ENCODE assay signal across 13 mouse cellular contexts in the genomic region with DNA sequence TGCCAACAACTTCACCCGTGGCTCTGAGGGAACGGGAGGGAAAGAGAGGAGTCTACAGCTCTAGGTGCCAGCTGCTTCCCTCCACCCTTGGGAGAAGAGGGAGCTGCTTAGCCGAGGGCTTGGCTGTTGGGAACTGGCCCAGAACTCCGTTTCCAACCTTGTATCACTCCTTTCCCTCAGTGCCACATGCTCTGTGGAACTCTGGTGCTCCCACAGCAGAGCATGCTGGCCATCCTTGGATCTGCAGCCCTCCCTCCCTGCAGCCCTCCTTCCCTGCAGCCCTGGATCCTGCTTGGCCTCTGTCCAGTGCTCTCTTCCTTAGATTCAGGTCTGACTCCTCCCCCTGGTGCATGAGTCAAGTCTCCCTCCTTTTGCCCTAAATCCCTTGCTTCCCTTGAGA.
A peak's percentile ranks its signal among the peaks of the same experiment; 100 is the strongest.
DNase-seq lines count a peak whose midpoint lies in the region; ATAC-seq lines count a peak whose summit lies in the region.
"Had no signal": no experiment of that assay in that cellular context is flagged by ENCODE, and none has a peak within 500 bp of the region (broad histone marks: within the 10 kb centered on the region; RNA-seq: fewer than 3 reads in every experiment).

No protein-coding gene starts in this region.

- H3K9ac ChIP-seq in embryonic facial prominence, embryonic 14.5 days (ENCODE audit: low read depth, low read length) = no peak overlapping the region
- H3K9ac ChIP-seq in forebrain, embryonic 15.5 days (replicated peaks) = no peak overlapping the region
- H3K9ac ChIP-seq: heart, embryonic 12.5 days; limb, embryonic 13.5 days; neural tube, embryonic 12.5 days had no signal

- ATAC-seq in embryonic facial prominence, embryonic 14.5 days (ENCODE audit: low read depth) = peak; percentile 44; the same call in 1 of the 2 replicates
- no peak for ATAC-seq in forebrain, embryonic 15.5 days (replicated peaks)

- H3K4me1 ChIP-seq in embryonic facial prominence, embryonic 14.5 days (ENCODE audit: control insufficient read depth, insufficient read depth, low read length) = no peaks in the 10 kb centered on the region
- H3K4me1 ChIP-seq in embryonic facial prominence, embryonic 10.5 days = peaks cover 4% of the 10 kb centered on the region; the same call in 1 of the 2 replicates
- 0 out of 2 replicates have a peak, but pooled peaks cover 2% of the 10 kb centered on the region for H3K4me1 ChIP-seq in forebrain, embryonic 15.5 days
- H3K4me1 ChIP-seq: megakaryocyte, embryonic 14.5 days; neural tube, embryonic 12.5 days had no signal

- 80% methylated on average over 4 of the region's 4 CpGs for WGBS in embryonic facial prominence, embryonic 14.5 days
- WGBS in embryonic facial prominence, embryonic 10.5 days = 77% methylated on average over 4 of the region's 4 CpGs
- WGBS in forebrain, embryonic 15.5 days = 70% methylated on average over 4 of the region's 4 CpGs

- H3K9me3 ChIP-seq in embryonic facial prominence, embryonic 14.5 days (ENCODE audit: control insufficient read depth, low read length) = no peaks in the 10 kb centered on the region
- H3K9me3 ChIP-seq in embryonic facial prominence, embryonic 10.5 days = no peaks in the 10 kb centered on the region
- no peaks in the 10 kb centered on the region for H3K9me3 ChIP-seq in forebrain, embryonic 15.5 days
- H3K9me3 ChIP-seq: heart, embryonic 12.5 days; limb, embryonic 13.5 days; megakaryocyte, embryonic 14.5 days; neural tube, embryonic 12.5 days had no signal

- H3K4me2 ChIP-seq in embryonic facial prominence, embryonic 14.5 days (ENCODE audit: low read depth, low read length) = no peak overlapping the region
- H3K4me2 ChIP-seq in forebrain, embryonic 15.5 days (replicated peaks) = no peak overlapping the region
- H3K4me2 ChIP-seq: heart, embryonic 12.5 days; limb, embryonic 13.5 days; neural tube, embryonic 12.5 days had no signal

- no peaks in the 10 kb centered on the region for H3K27me3 ChIP-seq in embryonic facial prominence, embryonic 14.5 days (replicated peaks; ENCODE audit: control insufficient read depth, insufficient read depth, low read length)
- H3K27me3 ChIP-seq in embryonic facial prominence, embryonic 10.5 days (replicated peaks; ENCODE audit: low read depth, poor library complexity, severe bottlenecking) = no peaks in the 10 kb centered on the region
- H3K27me3 ChIP-seq in forebrain, embryonic 15.5 days = no peaks in the 10 kb centered on the region
- H3K27me3 ChIP-seq: heart, embryonic 12.5 days; limb, embryonic 13.5 days; neural tube, embryonic 12.5 days had no signal

- H3K36me3 ChIP-seq in embryonic facial prominence, embryonic 14.5 days (ENCODE audit: control insufficient read depth, insufficient read depth, low read length) = no peaks in the 10 kb centered on the region
- no peaks in the 10 kb centered on the region for H3K36me3 ChIP-seq in embryonic facial prominence, embryonic 10.5 days (replicated peaks)
- no peaks in the 10 kb centered on the region for H3K36me3 ChIP-seq in forebrain, embryonic 15.5 days
- H3K36me3 ChIP-seq: heart, embryonic 12.5 days; limb, embryonic 13.5 days; neural tube, embryonic 12.5 days had no signal

- DNase-seq in embryonic facial prominence, embryonic 14.5 days (ENCODE audit: low spot score) = peak; percentile 30
- DNase-seq in embryonic facial prominence, embryonic 10.5 days (ENCODE audit: low spot score) = no peak
- DNase-seq in kidney, postnatal 4 days = peak; percentile 17 to 35
- DNase-seq in kidney, adult 8-10 months = no peak
- peak; percentile 45 for DNase-seq in adrenal gland, postnatal 10 days
- peak; percentile 68 to 76 for DNase-seq in cerebellum, postnatal 25 days
- no peak for DNase-seq in spleen, postnatal 36 days (ENCODE audit: low spot score in 2 of 2)
- DNase-seq: B cell, adult 2 months had no signal

- H3K4me3 ChIP-seq in embryonic facial prominence, embryonic 14.5 days (ENCODE audit: low read depth, low read length) = no peak overlapping the region
- no peak overlapping the region for H3K4me3 ChIP-seq in embryonic facial prominence, embryonic 10.5 days
- H3K4me3 ChIP-seq in forebrain, embryonic 15.5 days = no peak overlapping the region
- H3K4me3 ChIP-seq: heart, embryonic 12.5 days; limb, embryonic 13.5 days; megakaryocyte, embryonic 14.5 days; neural tube, embryonic 12.5 days had no signal

- H3K27ac ChIP-seq in embryonic facial prominence, embryonic 14.5 days (replicated peaks; ENCODE audit: low read depth, low read length) = no peak overlapping the region
- no peak overlapping the region for H3K27ac ChIP-seq in embryonic facial prominence, embryonic 10.5 days (replicated peaks)
- no peak overlapping the region for H3K27ac ChIP-seq in forebrain, embryonic 15.5 days (replicated peaks)
- H3K27ac ChIP-seq: limb, embryonic 13.5 days; neural tube, embryonic 12.5 days had no signal

Comparison
In these comparisons a context has a peak if more than half of its experiments do, and no peak if none do; other contexts are left out.
1. DNase-seq: peak in embryonic facial prominence, embryonic 14.5 days (single experiment), kidney, postnatal 4 days (2 of 2), adrenal gland, postnatal 10 days (single experiment) and cerebellum, postnatal 25 days (2 of 2); none in embryonic facial prominence, embryonic 10.5 days (single experiment), kidney, adult 8-10 months (0 of 2) and spleen, postnatal 36 days (0 of 2).